Mouse (Mus musculus): ENCODE data around the gene 2310022A10Rik. TPM values are rescaled to one million over a fixed set of nuclear protein-coding genes. Genes with fewer than 3 reads are reported as not detected.

The 2310022A10Rik gene
- total RNA-seq, 2 experiments from 2014 or later: 23.1 to 26.2 TPM

Other genes with a start within 250 kb of the 2310022A10Rik start
- gene Ltbp4, start 215.5 kb upstream of the 2310022A10Rik start, total RNA-seq (2021): 10 to 100 TPM; 52.3 to 57.5 TPM
- gene Shkbp1, start 197.2 kb upstream of the 2310022A10Rik start, total RNA-seq (2021): 10 to 100 TPM; 24.7 to 27.9 TPM
- gene Gm20479, start 195.8 kb upstream of the 2310022A10Rik start, total RNA-seq (2021): not detected
- 10 to 100 TPM; 89.7 to 99.2 TPM for gene Sptbn4, start 105.5 kb upstream of the 2310022A10Rik start, total RNA-seq (2021)
- gene Blvrb, start 105.3 kb upstream of the 2310022A10Rik start, total RNA-seq (2021): 10 to 100 TPM; 11.8 to 12.7 TPM
- gene Sertad3, start 79.5 kb upstream of the 2310022A10Rik start, total RNA-seq (2021): 1 to 10 TPM; 2.5 to 3.2 TPM
- gene Sertad1, start 66.3 kb upstream of the 2310022A10Rik start, total RNA-seq (2021): 1 to 10 TPM; 6.0 to 7.0 TPM
- 1 to 10 TPM; 1.4 TPM for gene Prx, start 53.9 kb upstream of the 2310022A10Rik start, total RNA-seq (2021)
- gene Hipk4, start 30.0 kb upstream of the 2310022A10Rik start, total RNA-seq (2021): under 1 TPM; 0.26 to 0.34 TPM
- 100 to 1,000 TPM; 520 to 550 TPM for gene Pld3, start within 50 bp of the 2310022A10Rik start, total RNA-seq (2021)
- 100 to 1,000 TPM in 1 of 2 experiments, 10 to 100 TPM in 1; 92.2 to 103 TPM for gene Akt2, start 38.3 kb downstream of the 2310022A10Rik start, total RNA-seq (2021)
- gene Ttc9b, start 100.7 kb downstream of the 2310022A10Rik start, total RNA-seq (2021): 100 to 1,000 TPM; 139 to 145 TPM
- gene Map3k10, start 121.4 kb downstream of the 2310022A10Rik start, total RNA-seq (2021): 100 to 1,000 TPM; 220 to 227 TPM
- 1 to 10 TPM; 8.3 to 9.8 TPM for gene Zfp607b, start 136.1 kb downstream of the 2310022A10Rik start, total RNA-seq (2021)
- 10 to 100 TPM; 35.7 to 38.8 TPM for gene Zfp60, start 178.2 kb downstream of the 2310022A10Rik start, total RNA-seq (2021)